Comparison of ENCODE assay signal across 9 mouse cellular contexts in genomic region chr15:81086644-81087480, GRCm38 (mm10).
DNase-seq lines count a peak whose midpoint lies in the region; ATAC-seq and TF ChIP-seq lines count a peak whose summit lies in the region.
"Had no signal": no experiment of that assay in that cellular context is flagged by ENCODE, and none has a peak within 500 bp of the region (broad histone marks: within the 10 kb centered on the region; RNA-seq: fewer than 3 reads in every experiment).

No protein-coding gene starts in this region.

- H3K4me2 ChIP-seq in hindbrain, postnatal 0 days (ENCODE audit: low read depth, low read length) = no peak overlapping the region
- H3K4me2 ChIP-seq in hindbrain, embryonic 11.5 days (replicated peaks; ENCODE audit: low read depth, low read length) = no peak overlapping the region
- H3K4me2 ChIP-seq: liver, embryonic 15.5 days had no signal

- 74% methylated on average over 8 of the region's 8 CpGs for WGBS in hindbrain, postnatal 0 days
- 91% methylated on average over 8 of the region's 8 CpGs for WGBS in hindbrain, embryonic 11.5 days

- peaks cover 5% of the 10 kb centered on the region; the same call in 1 of the 2 replicates for H3K4me1 ChIP-seq in hindbrain, postnatal 0 days (ENCODE audit: insufficient read depth, low read length)
- no peaks in the 10 kb centered on the region; the same call in 1 of the 2 replicates for H3K4me1 ChIP-seq in hindbrain, embryonic 11.5 days (replicated peaks; ENCODE audit: control insufficient read depth, insufficient read depth, low read length)
- H3K4me1 ChIP-seq: liver, embryonic 15.5 days had no signal

- H3K9me3 ChIP-seq in hindbrain, postnatal 0 days (ENCODE audit: low read length) = no peaks in the 10 kb centered on the region
- H3K9me3 ChIP-seq in hindbrain, embryonic 11.5 days (ENCODE audit: control insufficient read depth, low read length) = no peaks in the 10 kb centered on the region
- H3K9me3 ChIP-seq: liver, embryonic 15.5 days had no signal

- H3K36me3 ChIP-seq in hindbrain, postnatal 0 days (ENCODE audit: insufficient read depth, low read length) = no peaks in the 10 kb centered on the region
- no peaks in the 10 kb centered on the region for H3K36me3 ChIP-seq in hindbrain, embryonic 11.5 days (ENCODE audit: control insufficient read depth, insufficient read depth, low read length)
- H3K36me3 ChIP-seq: liver, embryonic 15.5 days had no signal

- TF ChIP-seq CTCF in hindbrain, postnatal 0 days (IDR thresholded peaks at IDR 0.05; ENCODE audit: low read depth) = no peak

- no peak overlapping the region for H3K9ac ChIP-seq in hindbrain, postnatal 0 days (replicated peaks; ENCODE audit: low read length)
- H3K9ac ChIP-seq in hindbrain, embryonic 11.5 days (ENCODE audit: low read depth, low read length) = no peak overlapping the region
- H3K9ac ChIP-seq: liver, embryonic 15.5 days had no signal

- H3K4me3 ChIP-seq in hindbrain, postnatal 0 days (ENCODE audit: low read length) = no peak overlapping the region
- no peak overlapping the region for H3K4me3 ChIP-seq in hindbrain, embryonic 11.5 days (ENCODE audit: low read depth, low read length)
- H3K4me3 ChIP-seq: liver, embryonic 15.5 days had no signal

- no peak overlapping the region; the same call in 1 of the 2 replicates for H3K27ac ChIP-seq in hindbrain, postnatal 0 days
- H3K27ac ChIP-seq in hindbrain, embryonic 11.5 days (ENCODE audit: low read depth, low read length) = no peak overlapping the region
- H3K27ac ChIP-seq: liver, embryonic 15.5 days had no signal

- ATAC-seq in hindbrain, postnatal 0 days = no peak
- no peak for ATAC-seq in hindbrain, embryonic 11.5 days (ENCODE audit: low FRiP score)
- ATAC-seq in megakaryocyte, adult 5-6 weeks (ENCODE audit: poor library complexity, severe bottlenecking) = no peak

- intact Hi-C loops in heart, postnatal 25 days (cut with DNase I) = no loop called here

- H3K27me3 ChIP-seq in hindbrain, postnatal 0 days (ENCODE audit: insufficient read depth, low read length) = no peaks in the 10 kb centered on the region
- H3K27me3 ChIP-seq in hindbrain, embryonic 11.5 days (ENCODE audit: control insufficient read depth, insufficient read depth, low read length) = no peaks in the 10 kb centered on the region
- H3K27me3 ChIP-seq: liver, embryonic 15.5 days had no signal

- peak; percentile 66 for DNase-seq in hindbrain, postnatal 0 days (ENCODE audit: low spot score)
- DNase-seq in hindbrain, embryonic 11.5 days (ENCODE audit: low spot score) = no peak
- DNase-seq in adrenal gland, postnatal 36 days = peak; percentile 24 to 66
- peak; percentile 66 for DNase-seq in heart, postnatal 25 days (ENCODE audit: low spot score)
- DNase-seq in lung, postnatal 10 days = peak; percentile 75
- no peak for DNase-seq in thymus, postnatal 25 days
- DNase-seq in T-cell, adult 2 months (ENCODE audit: low spot score) = no peak

Comparison
In these comparisons a context has a peak if more than half of its experiments do, and no peak if none do; other contexts are left out.
1. DNase-seq: peak in hindbrain, postnatal 0 days (single experiment), adrenal gland, postnatal 36 days (2 of 2), heart, postnatal 25 days (single experiment) and lung, postnatal 10 days (single experiment); none in hindbrain, embryonic 11.5 days (single experiment), thymus, postnatal 25 days (single experiment) and T-cell, adult 2 months (single experiment).